Mouse (Mus musculus): ENCODE results near the gene Lypd6. TPM values are rescaled to one million over a fixed set of nuclear protein-coding genes. Genes with fewer than 3 reads are reported as not detected.

Gene Lypd6
- polyA plus RNA-seq, 1 experiment = 3.1 TPM

GRCm38 (mm10) chr2:50181332-50181731, 115.1 kb downstream of the Lypd6 start:
- H3K4me1 ChIP-seq (ENCODE audit: control insufficient read depth, insufficient read depth, low read length) = no peaks in the 10 kb centered on the region
- TF ChIP-seq POLR2A (IDR thresholded peaks at IDR 0.05; ENCODE audit: borderline replicate concordance, extremely low read depth, low read depth, low read length) = no peak
- no peak for TF ChIP-seq CTCF (IDR thresholded peaks at IDR 0.05; ENCODE audit: insufficient read depth, low read length)
- WGBS = 77% methylated on average over 3 of the region's 3 CpGs
- no peak overlapping the region for H3K4me3 ChIP-seq (replicated peaks; ENCODE audit: extremely low read depth, low read depth, low read length)
- DNase-seq = no peak

DNA sequence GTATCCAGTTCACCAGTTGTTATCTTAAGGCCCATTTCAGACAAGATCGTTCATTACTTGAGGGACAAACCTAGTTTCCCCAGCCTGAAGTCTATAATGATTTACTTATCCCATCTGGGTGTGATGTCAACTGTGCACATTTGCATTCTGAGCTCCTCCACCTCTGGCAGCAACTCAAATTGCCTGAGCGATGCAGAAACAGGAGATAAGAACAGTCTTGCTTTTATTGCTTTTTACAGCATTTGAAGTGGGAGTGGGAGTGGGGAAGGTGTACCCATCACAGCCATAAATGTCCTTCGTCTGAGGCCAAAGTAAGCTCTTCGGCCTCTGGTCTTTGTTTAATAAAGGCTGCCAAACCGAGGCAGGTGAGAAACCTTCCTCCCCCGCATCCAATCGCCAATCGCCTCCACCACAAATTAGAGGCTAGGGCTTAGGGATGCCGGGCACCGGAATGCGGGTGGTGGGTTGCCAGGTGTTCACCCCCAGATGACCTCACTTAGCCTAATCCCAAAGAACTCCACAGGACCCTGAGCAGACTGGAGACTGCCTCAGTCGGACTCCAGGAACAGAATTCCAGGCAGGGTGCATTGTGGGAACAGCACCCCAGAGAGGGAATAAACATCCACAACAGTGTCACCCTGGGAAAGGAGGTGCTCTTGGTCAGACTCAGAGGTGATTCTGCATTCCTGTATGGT, 120.6 kb downstream of the Lypd6 start:
- no peak for TF ChIP-seq CTCF (IDR thresholded peaks at IDR 0.05; ENCODE audit: insufficient read depth, low read length)
- TF ChIP-seq POLR2A (IDR thresholded peaks at IDR 0.05; ENCODE audit: borderline replicate concordance, extremely low read depth, low read depth, low read length) = no peak
- WGBS = 37% methylated on average over 12 of the region's 12 CpGs
- Histone ChIP-seq H3K4me1 (ENCODE audit: control insufficient read depth, insufficient read depth, low read length) (no peaks in the 10 kb centered on the region), H3K4me3 (replicated peaks; ENCODE audit: extremely low read depth, low read depth, low read length) (no peak overlapping the region)
- no peak for DNase-seq

DNA sequence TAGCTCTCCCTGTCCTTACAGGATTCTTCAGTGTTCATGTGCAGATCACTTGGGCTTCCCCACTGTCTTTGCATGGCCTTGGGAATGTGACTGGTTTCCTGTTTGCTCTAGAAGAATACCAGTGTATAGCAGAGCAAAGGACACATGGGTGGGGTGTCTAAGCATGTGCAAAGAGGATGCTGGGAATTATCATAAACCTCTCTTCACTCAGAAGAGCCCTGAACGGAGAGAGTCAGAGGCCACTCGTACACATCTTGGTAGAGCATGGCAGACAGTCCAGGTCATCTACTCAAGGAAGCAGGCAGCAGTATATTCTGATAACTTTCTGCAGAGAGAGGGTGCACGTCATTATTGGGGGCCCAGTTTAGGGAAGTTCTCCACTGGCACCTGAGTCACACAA, 122.6 kb downstream of the Lypd6 start:
- 61% methylated on average over 3 of the region's 3 CpGs for WGBS

GRCm38 (mm10) chr2:50196681-50197080, 130.5 kb downstream of the Lypd6 start:
- Histone ChIP-seq H3K4me1 (ENCODE audit: control insufficient read depth, insufficient read depth, low read length) (no peaks in the 10 kb centered on the region), H3K4me3 (replicated peaks; ENCODE audit: extremely low read depth, low read depth, low read length) (no peak overlapping the region)
- 54% methylated on average over 1 of the region's 1 CpGs for WGBS
- no peak for DNase-seq
- no peak for TF ChIP-seq CTCF (IDR thresholded peaks at IDR 0.05; ENCODE audit: insufficient read depth, low read length)

More for the DNA sequence above, 122.6 kb downstream of the Lypd6 start:
- DNase-seq = no peak
- TF ChIP-seq POLR2A (IDR thresholded peaks at IDR 0.05; ENCODE audit: borderline replicate concordance, extremely low read depth, low read depth, low read length) = no peak
- TF ChIP-seq CTCF (IDR thresholded peaks at IDR 0.05; ENCODE audit: insufficient read depth, low read length) = no peak
- no peak overlapping the region for H3K4me3 ChIP-seq (replicated peaks; ENCODE audit: extremely low read depth, low read depth, low read length)
- H3K4me1 ChIP-seq (ENCODE audit: control insufficient read depth, insufficient read depth, low read length) = no peaks in the 10 kb centered on the region

DNA sequence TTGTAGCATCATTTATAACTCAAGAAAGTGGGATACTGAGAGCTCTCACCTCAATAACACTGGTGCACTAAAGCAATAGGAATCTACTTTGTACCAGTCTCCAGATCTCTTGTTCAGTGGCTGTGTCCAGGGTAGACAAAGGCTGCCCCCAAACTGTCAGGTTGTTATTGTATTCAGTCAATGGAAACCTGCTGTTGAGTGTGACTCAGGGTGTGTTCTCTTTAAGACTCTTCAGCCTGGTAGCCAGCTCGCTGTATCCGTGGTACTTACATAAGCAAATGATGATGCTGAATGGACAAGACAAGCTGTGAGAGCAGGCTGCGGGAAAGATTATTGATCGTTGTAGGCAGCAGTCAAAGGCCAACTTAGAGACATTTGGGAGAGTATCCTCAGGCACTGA, 131.6 kb downstream of the Lypd6 start:
- Histone ChIP-seq H3K4me3 (replicated peaks; ENCODE audit: extremely low read depth, low read depth, low read length) (no peak overlapping the region), H3K4me1 (ENCODE audit: control insufficient read depth, insufficient read depth, low read length) (no peaks in the 10 kb centered on the region)
- no peak for TF ChIP-seq POLR2A (IDR thresholded peaks at IDR 0.05; ENCODE audit: borderline replicate concordance, extremely low read depth, low read depth, low read length)
- TF ChIP-seq CTCF (IDR thresholded peaks at IDR 0.05; ENCODE audit: insufficient read depth, low read length) = no peak
- no peak for DNase-seq
- WGBS = 81% methylated on average over 4 of the region's 4 CpGs

DNA sequence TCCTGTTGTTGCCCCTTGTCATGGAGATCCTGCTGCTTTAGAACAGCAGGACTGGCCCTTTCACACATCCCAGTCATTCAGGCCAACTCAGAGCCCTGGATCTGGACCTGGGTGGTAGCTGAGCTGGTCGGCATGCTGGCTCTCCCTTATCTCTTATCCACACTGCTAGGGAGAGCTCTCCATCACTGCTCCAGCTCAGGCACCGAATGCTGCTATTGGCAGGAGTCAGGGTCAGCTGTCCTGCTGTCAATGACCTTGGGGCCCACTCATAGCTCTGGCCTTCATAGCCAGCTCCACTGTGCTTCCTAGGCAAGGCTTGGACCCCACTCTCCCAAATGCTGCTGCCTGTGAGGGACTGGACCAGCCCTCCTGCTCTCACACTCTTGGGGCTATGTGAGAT, 134.3 kb downstream of the Lypd6 start:
- Histone ChIP-seq H3K4me1 (ENCODE audit: control insufficient read depth, insufficient read depth, low read length) (no peaks in the 10 kb centered on the region), H3K4me3 (replicated peaks; ENCODE audit: extremely low read depth, low read depth, low read length) (no peak overlapping the region)
- DNase-seq = no peak
- TF ChIP-seq CTCF (IDR thresholded peaks at IDR 0.05; ENCODE audit: insufficient read depth, low read length) = no peak
- WGBS = 34% methylated on average over 2 of the region's 2 CpGs

DNA sequence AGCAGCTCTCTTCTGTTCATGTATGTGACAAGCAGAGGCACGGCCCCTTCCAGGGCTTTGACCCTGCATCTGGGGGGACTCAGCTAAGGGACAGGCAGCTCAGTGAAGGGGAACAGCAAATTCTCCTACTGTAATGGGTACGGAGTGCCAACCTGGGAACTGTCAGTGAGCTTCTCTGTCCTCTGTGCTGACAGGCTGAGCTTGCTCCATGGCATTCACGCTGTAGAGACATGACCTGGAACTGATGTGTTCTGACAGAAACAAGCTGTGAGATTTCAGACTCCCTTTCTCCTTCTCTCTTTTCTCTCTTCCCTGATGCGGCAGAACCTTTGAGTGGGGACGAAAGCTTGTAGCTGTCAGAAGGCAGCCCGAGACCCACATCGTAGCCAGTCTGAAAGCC, 154.3 kb downstream of the Lypd6 start:
- no peak for DNase-seq
- no peaks in the 10 kb centered on the region for H3K4me1 ChIP-seq (ENCODE audit: control insufficient read depth, insufficient read depth, low read length)
- 74% methylated on average over 7 of the region's 7 CpGs for WGBS
- TF ChIP-seq CTCF (IDR thresholded peaks at IDR 0.05; ENCODE audit: insufficient read depth, low read length) = no peak
- TF ChIP-seq POLR2A (IDR thresholded peaks at IDR 0.05; ENCODE audit: borderline replicate concordance, extremely low read depth, low read depth, low read length) = no peak
- H3K4me3 ChIP-seq (replicated peaks; ENCODE audit: extremely low read depth, low read depth, low read length) = no peak overlapping the region

DNA sequence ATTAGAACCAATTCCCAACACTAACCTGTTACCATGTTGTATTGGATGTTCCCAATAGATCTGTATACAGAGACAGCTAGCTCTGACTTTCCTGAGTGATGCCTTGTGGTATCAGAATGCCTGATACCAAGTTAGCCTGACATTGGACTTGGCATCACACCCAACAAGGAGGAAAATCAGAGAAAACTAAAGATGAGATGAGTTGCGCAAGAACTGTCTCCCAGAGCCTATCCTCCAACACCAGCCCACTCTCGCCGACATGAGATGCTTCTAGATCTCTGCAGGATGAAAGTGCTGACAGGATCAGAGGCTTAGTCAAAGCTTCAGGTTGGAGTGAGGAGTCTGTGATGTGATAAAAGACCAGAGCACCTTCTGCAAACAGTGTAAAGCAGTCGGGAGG, 158.8 kb downstream of the Lypd6 start:
- no peak for DNase-seq
- H3K4me3 ChIP-seq (replicated peaks; ENCODE audit: extremely low read depth, low read depth, low read length) = no peak overlapping the region
- H3K4me1 ChIP-seq (ENCODE audit: control insufficient read depth, insufficient read depth, low read length) = no peaks in the 10 kb centered on the region
- WGBS = 73% methylated on average over 4 of the region's 4 CpGs
- TF ChIP-seq POLR2A (IDR thresholded peaks at IDR 0.05; ENCODE audit: borderline replicate concordance, extremely low read depth, low read depth, low read length) = no peak

GRCm38 (mm10) chr2:50233491-50233890, 167.3 kb downstream of the Lypd6 start:
- no peak for DNase-seq
- Histone ChIP-seq H3K4me1 (ENCODE audit: control insufficient read depth, insufficient read depth, low read length) (no peaks in the 10 kb centered on the region), H3K4me3 (replicated peaks; ENCODE audit: extremely low read depth, low read depth, low read length) (no peak overlapping the region)
- WGBS = 66% methylated on average over 8 of the region's 8 CpGs
- TF ChIP-seq CTCF (IDR thresholded peaks at IDR 0.05; ENCODE audit: insufficient read depth, low read length) (no peak), POLR2A (IDR thresholded peaks at IDR 0.05; ENCODE audit: borderline replicate concordance, extremely low read depth, low read depth, low read length) (no peak)

Other genes starting within 250 kb of the Lypd6 start
- gene Mmadhc, start 230.4 kb downstream of the Lypd6 start, polyA plus RNA-seq (2012; rRNA removed) = 28.6 and 36.3 TPM in 2 replicates

All from lung, adult 2 months (tissue).